Mouse (Mus musculus) embryonic fibroblast, embryonic 13.5 days (primary cell): ENCODE results near the gene Zdhhc23.

ENCODE experiments used
- CTCF ChIP-seq: IDR thresholded peaks from 2 replicates; pipeline ENCODE4 v1.5.1; 2011; ENCODE audit warnings: mild to moderate bottlenecking, control low read depth, low read length, moderate library complexity, borderline replicate concordance; ENCODE audit not compliant: insufficient read depth
- POLR2A ChIP-seq: IDR thresholded peaks from 2 replicates; pipeline ENCODE4 v1.6.1; 2011; ENCODE audit warnings: low read depth, mild to moderate bottlenecking, control low read depth, low read length, moderate library complexity

- TF ChIP-seq CTCF (no peak), POLR2A (no peak)
These were observed 9.2 kb downstream of the Zdhhc23 start for GRCm38 (mm10) chr16:43970426-43970825.
